Mouse (Mus musculus): ENCODE data around the gene Etl4.

- TF ChIP-seq EP300 (IDR thresholded peaks at IDR 0.05) = no peak
- no peak for TF ChIP-seq CTCF (IDR thresholded peaks at IDR 0.05)
Observed at GRCm38 (mm10) chr2:20831608-20832406, 922.2 kb downstream of the Etl4 start.

All from lung, postnatal 0 days (tissue).